Mouse (Mus musculus) E14TG2a.4 (cell line): ENCODE measurements around the gene Arhgap20.

ENCODE experiments used
- CTCF ChIP-seq: conservative IDR thresholded peaks from 2 replicates; pipeline ENCODE4 v1.5.1; 2014; ENCODE audit warnings: low read length
- NANOG ChIP-seq: IDR thresholded peaks from 2 replicates; pipeline ENCODE4 v1.6.1; 2014; ENCODE audit warnings: borderline replicate concordance, low read length, mixed read lengths

GRCm38 (mm10) chr9:51883319-51883718 is 118.2 kb downstream of the Arhgap20 start:
- no peak for TF ChIP-seq CTCF
- no peak for TF ChIP-seq NANOG
